Mouse (Mus musculus): ENCODE data around the gene Tmco3. TPM values are rescaled to one million over a fixed set of nuclear protein-coding genes. Genes with fewer than 3 reads are reported as not detected.

Tmco3 gene
- polyA plus RNA-seq (2012; rRNA removed), result 3.9 and 4.0 TPM in 2 replicates

DNA sequence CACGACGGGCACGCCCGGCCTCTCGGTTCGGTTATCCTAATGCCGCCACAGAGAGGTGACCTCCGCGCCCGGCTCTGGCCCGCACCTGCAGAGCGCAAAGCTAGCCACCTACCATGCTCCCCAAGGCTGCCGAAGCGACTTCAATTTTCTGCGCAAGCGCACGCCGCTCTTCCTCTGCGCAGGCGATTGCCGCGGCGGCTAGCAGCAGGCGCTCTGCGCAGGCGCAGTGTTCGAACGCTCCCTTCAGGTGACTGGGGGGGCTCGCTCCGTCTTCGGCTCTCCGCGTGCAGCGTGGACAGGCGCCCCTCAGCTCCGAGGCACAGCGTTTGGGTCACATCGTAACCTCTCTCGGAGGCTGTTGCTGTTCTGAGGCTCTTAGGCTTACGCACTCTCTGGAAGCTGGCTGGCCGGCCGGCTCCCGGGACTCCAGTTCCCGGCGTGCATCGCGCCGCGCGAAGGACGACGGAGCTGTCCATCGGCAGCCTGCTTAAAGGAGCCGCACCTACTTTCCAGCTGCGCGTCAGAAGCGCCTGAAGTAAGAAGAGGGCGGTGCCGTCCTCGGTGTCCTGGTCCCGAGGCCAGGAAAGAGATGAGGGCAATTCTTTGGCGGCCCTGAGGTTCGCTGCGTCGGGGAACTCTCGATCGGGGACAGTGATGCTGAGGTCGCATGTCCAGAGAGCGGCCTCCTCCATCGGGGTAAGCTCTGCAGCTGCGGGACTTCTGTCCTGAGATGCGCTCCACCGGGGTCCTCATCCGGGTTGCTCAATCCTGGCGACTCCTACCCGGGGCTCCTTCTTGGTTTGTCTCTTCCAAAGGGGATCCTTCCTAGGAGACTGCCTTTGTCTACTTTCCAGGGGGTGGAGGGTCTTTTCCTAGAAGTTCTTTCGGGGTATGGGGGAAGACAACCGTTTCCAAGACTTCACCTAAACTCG lies at the start of gene Tmco3, which contains the start of gene Dcun1d2:
Tmco3 (plus strand) TSS at position 499 of the 932 bp plus-strand sequence.
Dcun1d2 (minus strand) TSS at position 440 of the 932 bp plus-strand sequence.

GRCm38 (mm10) chr8:13254019-13254418 lies 34.0 kb upstream of the Tmco3 start, which contains the start of gene Adprhl1:
TSS of gene Adprhl1 (minus strand) at chr8:13254162.

GRCm38 (mm10) chr8:13338255-13338860 lies 50.4 kb downstream of the Tmco3 start, which contains the start of gene Tfdp1:
TSS of gene Tfdp1 (plus strand) at chr8:13338751.

Other genes with a start within 250 kb of the Tmco3 start
- gene Proz, start 227.3 kb upstream of the Tmco3 start, polyA plus RNA-seq (2012; rRNA removed), result 114 and 118 TPM in 2 replicates
- 8.3 and 10.0 TPM in 2 replicates for gene Pcid2, start 182.7 kb upstream of the Tmco3 start, polyA plus RNA-seq (2012; rRNA removed)
- gene Cul4a, start 182.6 kb upstream of the Tmco3 start, polyA plus RNA-seq (2012; rRNA removed), result 40.9 and 44.7 TPM in 2 replicates
- gene Lamp1, start 129.0 kb upstream of the Tmco3 start, polyA plus RNA-seq (2012; rRNA removed), result 179 and 185 TPM in 2 replicates
- 4.9 and 5.4 TPM in 2 replicates for gene Grtp1, start 87.6 kb upstream of the Tmco3 start, polyA plus RNA-seq (2012; rRNA removed)
- not detected in 2 replicates for gene Adprhl1, start 34.0 kb upstream of the Tmco3 start, polyA plus RNA-seq (2012; rRNA removed)
- gene Dcun1d2, start 59 bp upstream of the Tmco3 start, polyA plus RNA-seq (2012; rRNA removed), result 6.2 and 6.5 TPM in 2 replicates
- gene Tfdp1, start 50.6 kb downstream of the Tmco3 start, polyA plus RNA-seq (2012; rRNA removed), result 68.0 and 68.1 TPM in 2 replicates
- not detected in 2 replicates for gene Atp4b, start 108.6 kb downstream of the Tmco3 start, polyA plus RNA-seq (2012; rRNA removed)
- gene Grk1, start 116.9 kb downstream of the Tmco3 start, polyA plus RNA-seq (2012; rRNA removed), result 0.01 and 0.02 TPM in 2 replicates
- gene Tmem255b, start 147.0 kb downstream of the Tmco3 start, polyA plus RNA-seq (2012; rRNA removed), result 0.02 and 0.07 TPM in 2 replicates
- 7.9 and 8.7 TPM in 2 replicates for gene Gas6, start 206.3 kb downstream of the Tmco3 start, polyA plus RNA-seq (2012; rRNA removed)